Mouse (Mus musculus) neural tube, embryonic 13.5 days (tissue): ENCODE results near the gene Gm7073. TPM values are rescaled to one million over a fixed set of nuclear protein-coding genes. Genes with fewer than 3 reads are reported as not detected.

ENCODE experiments used
- ATAC-seq: fragments of 200-750 bp; cut with Nextera tagmentation; 2 replicates; pipeline ENCODE4 v1.8.0; 2017; ENCODE audit warnings: low read depth, mild to moderate bottlenecking, moderate TSS enrichment, moderate library complexity
- H3K27ac ChIP-seq: fragments of 300-500 bp; sonication (generic); replicated peaks from 2 replicates; pipeline ENCODE4 v1.5.1; 2015; ENCODE audit warnings: moderate library complexity, mild to moderate bottlenecking, inconsistent platforms
- H3K27me3 ChIP-seq: fragments of 300-500 bp; sonication (generic); 2 replicates; pipeline ENCODE4 v1.6.1; 2015; ENCODE audit warnings: mild to moderate bottlenecking, inconsistent platforms
- H3K36me3 ChIP-seq: fragments of 300-500 bp; sonication (generic); 2 replicates; pipeline ENCODE4 v1.6.1; 2015; ENCODE audit warnings: mild to moderate bottlenecking, inconsistent platforms
- H3K4me1 ChIP-seq: fragments of 300-500 bp; sonication (generic); replicated peaks from 2 replicates; pipeline ENCODE4 v1.6.1; 2015; ENCODE audit warnings: inconsistent platforms
- H3K4me2 ChIP-seq: fragments of 300-500 bp; sonication (generic); 2 replicates; pipeline ENCODE4 v1.6.1; 2015; ENCODE audit warnings: inconsistent platforms, mild to moderate bottlenecking, moderate library complexity
- H3K4me3 ChIP-seq: fragments of 300-500 bp; sonication (generic); 2 replicates; pipeline ENCODE4 v1.5.1; 2015; ENCODE audit warnings: mild to moderate bottlenecking, inconsistent platforms
- H3K9ac ChIP-seq: fragments of 300-500 bp; sonication (generic); 2 replicates; pipeline ENCODE4 v1.6.1; 2015; ENCODE audit warnings: moderate library complexity, mild to moderate bottlenecking, inconsistent platforms
- H3K9me3 ChIP-seq: fragments of 300-500 bp; sonication (generic); 2 replicates; pipeline ENCODE4 v1.6.1; 2016; ENCODE audit warnings: inconsistent platforms
- WGBS: fragments of 180-500 bp; shearing (Covaris S2); methylation state at CpG from one replicate; pipeline ENCODE4 v1.1.7; 2015; 5-methylcytosine and 5-hydroxymethylcytosine counted together
- polyA plus RNA-seq: library from polyadenylated mRNA; unstranded; fragments of >200 nt; fragmentation: Nextera tagmentation; extraction: Ambion mirVana; gene quantifications from 2 replicates; pipeline ENCODE4 v1.2.1, GENCODE M21; 2015

Gm7073 gene
- polyA plus RNA-seq = not detected in 2 replicates

- no peak for ATAC-seq
- Histone ChIP-seq H3K9me3 (no peaks in the 10 kb centered on the region), H3K9ac (no peak within 1 kb of the TSS), H3K27me3 (no peaks in the 10 kb centered on the region), H3K4me1 (0 out of 2 replicates have a peak, but pooled peaks cover 4% of the 10 kb centered on the region), H3K4me2 (no peak within 1 kb of the TSS), H3K36me3 (no peaks in the 10 kb centered on the region), H3K4me3 (no peak within 1 kb of the TSS), H3K27ac (no peak within 1 kb of the TSS)
Measured at GRCm38 (mm10) chrX:60539149-60539548, at the start of gene Gm7073. TSS of gene Gm7073 (minus strand) at chrX:60539249.

DNA sequence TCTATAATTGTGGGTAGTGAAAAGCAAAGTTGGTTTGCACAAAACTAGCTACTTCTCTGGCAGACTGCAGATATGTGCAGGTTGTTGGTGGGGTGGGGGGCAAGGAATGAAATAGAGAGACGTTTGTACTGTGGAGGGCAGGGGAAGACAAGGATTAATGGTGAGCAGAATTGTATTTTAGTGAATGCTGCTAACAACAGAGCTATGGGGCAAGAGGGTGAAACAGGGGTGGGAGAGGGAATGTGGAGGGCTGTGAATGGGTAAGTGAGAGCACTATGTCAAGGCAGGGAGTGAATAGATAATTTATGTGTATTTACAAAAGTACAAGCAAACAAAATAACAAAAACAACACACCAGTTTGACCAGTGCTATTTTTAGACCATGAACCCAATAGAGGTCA, 31.5 kb upstream of the Gm7073 start:
- H3K9ac ChIP-seq = no peak overlapping the region
- H3K4me1 ChIP-seq = no peaks in the 10 kb centered on the region
- ATAC-seq = no peak
- H3K4me3 ChIP-seq = no peak overlapping the region
- 17% methylated on average over 1 of the region's 1 CpGs for WGBS
- H3K36me3 ChIP-seq = no peaks in the 10 kb centered on the region
- H3K9me3 ChIP-seq = no peaks in the 10 kb centered on the region
- no peak overlapping the region for H3K27ac ChIP-seq
- H3K27me3 ChIP-seq = no peaks in the 10 kb centered on the region
- H3K4me2 ChIP-seq = no peak overlapping the region

GRCm38 (mm10) chrX:60569047-60569446, 30.0 kb upstream of the Gm7073 start:
- ATAC-seq = no peak
- no peaks in the 10 kb centered on the region for H3K4me1 ChIP-seq
- no peak overlapping the region for H3K4me3 ChIP-seq

DNA sequence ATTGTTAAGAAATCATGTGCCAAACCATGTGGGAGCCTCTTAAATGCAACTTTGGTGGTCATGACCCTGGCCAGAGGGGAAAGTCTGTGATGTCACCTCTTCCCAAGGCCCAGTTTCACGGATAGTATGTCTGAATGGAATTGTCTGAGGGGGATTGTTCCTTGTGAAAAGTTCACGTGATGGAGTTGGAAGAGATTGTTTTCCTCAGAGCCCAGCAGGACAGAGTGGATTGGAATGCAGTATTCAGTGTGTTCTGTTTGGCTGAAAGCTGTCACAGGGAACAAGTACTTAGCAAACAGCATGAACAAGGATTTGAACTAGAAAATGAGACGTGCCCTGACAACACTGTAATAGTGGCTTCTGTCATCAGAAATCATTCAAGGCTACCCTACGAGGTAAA, 16.2 kb upstream of the Gm7073 start:
- 35% methylated on average over 4 of the region's 4 CpGs for whole genome bisulfite sequencing
- Histone ChIP-seq H3K4me1 (no peaks in the 10 kb centered on the region), H3K4me2 (no peak overlapping the region), H3K27me3 (no peaks in the 10 kb centered on the region), H3K36me3 (no peaks in the 10 kb centered on the region), H3K9ac (no peak overlapping the region), H3K9me3 (no peaks in the 10 kb centered on the region), H3K27ac (no peak overlapping the region), H3K4me3 (no peak overlapping the region)
- no peak for ATAC-seq

More at GRCm38 (mm10) chrX:60569047-60569446, 30.0 kb upstream of the Gm7073 start:
- Histone ChIP-seq H3K4me2 (no peak overlapping the region), H3K36me3 (no peaks in the 10 kb centered on the region), H3K27ac (no peak overlapping the region), H3K9ac (no peak overlapping the region), H3K27me3 (no peaks in the 10 kb centered on the region), H3K9me3 (no peaks in the 10 kb centered on the region)

- WGBS = 13% methylated on average over 40 of the region's 113 CpGs
- peak; percentile 93 for ATAC-seq
Measured at GRCm38 (mm10) chrX:60547444-60548304, 8.6 kb upstream of the Gm7073 start.

DNA sequence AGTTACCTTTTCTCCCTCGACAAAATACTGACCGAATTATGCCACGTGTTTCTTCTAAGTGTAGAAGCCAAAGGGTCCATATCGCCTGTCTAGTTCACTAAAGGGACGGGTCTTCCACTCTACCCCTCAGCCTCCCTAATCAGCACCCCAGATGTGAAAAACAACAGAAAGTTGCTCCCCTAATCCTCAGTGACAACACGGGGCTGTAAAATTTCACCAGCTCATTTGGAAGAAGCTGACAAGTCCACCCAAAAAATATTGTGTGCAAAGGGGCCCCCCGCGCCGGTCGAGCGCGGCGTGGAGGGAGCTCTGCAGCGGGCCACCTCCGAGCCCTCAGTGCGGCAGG, 8.0 kb upstream of the Gm7073 start:
- Histone ChIP-seq H3K9ac (peak overlapping the region; percentile 74), H3K4me2 (peak overlapping the region; percentile 57), H3K27ac (peak overlapping the region; percentile 83), H3K4me1 (peaks cover 9% of the 10 kb centered on the region; the same call in 1 of the 2 replicates), H3K9me3 (no peaks in the 10 kb centered on the region), H3K27me3 (no peaks in the 10 kb centered on the region), H3K36me3 (no peaks in the 10 kb centered on the region), H3K4me3 (peak overlapping the region; percentile 53)
- WGBS = 17% methylated on average over 16 of the region's 16 CpGs
- 0 out of 2 replicates have a peak, but pooled peaks have one; percentile 10 for ATAC-seq

More at GRCm38 (mm10) chrX:60547444-60548304, 8.6 kb upstream of the Gm7073 start:
- H3K36me3 ChIP-seq = no peaks in the 10 kb centered on the region
- H3K4me1 ChIP-seq = peaks cover 9% of the 10 kb centered on the region; the same call in 1 of the 2 replicates
- no peaks in the 10 kb centered on the region for H3K27me3 ChIP-seq
- peak overlapping the region; percentile 83 for H3K27ac ChIP-seq
- H3K4me3 ChIP-seq = peak overlapping the region; percentile 53
- H3K9me3 ChIP-seq = no peaks in the 10 kb centered on the region
- peak overlapping the region; percentile 57 for H3K4me2 ChIP-seq
- peak overlapping the region; percentile 74 for H3K9ac ChIP-seq

GRCm38 (mm10) chrX:60545906-60546305, 6.9 kb upstream of the Gm7073 start:
- ATAC-seq = no peak
- Histone ChIP-seq H3K4me2 (no peak overlapping the region), H3K9me3 (no peaks in the 10 kb centered on the region), H3K27me3 (no peaks in the 10 kb centered on the region), H3K9ac (no peak overlapping the region), H3K36me3 (no peaks in the 10 kb centered on the region), H3K4me3 (no peak overlapping the region), H3K4me1 (peaks cover 9% of the 10 kb centered on the region; the same call in 1 of the 2 replicates), H3K27ac (no peak overlapping the region)
- 35% methylated on average over 3 of the region's 3 CpGs for WGBS

- ATAC-seq = no peak
- Histone ChIP-seq H3K27me3 (no peaks in the 10 kb centered on the region), H3K9me3 (no peaks in the 10 kb centered on the region), H3K9ac (no peak overlapping the region), H3K4me1 (peaks cover 9% of the 10 kb centered on the region; the same call in 1 of the 2 replicates), H3K36me3 (no peaks in the 10 kb centered on the region), H3K27ac (no peak overlapping the region), H3K4me2 (no peak overlapping the region), H3K4me3 (no peak overlapping the region)
- WGBS = 21% methylated on average over 1 of the region's 1 CpGs
Measured at GRCm38 (mm10) chrX:60545444-60545843, 6.4 kb upstream of the Gm7073 start.

DNA sequence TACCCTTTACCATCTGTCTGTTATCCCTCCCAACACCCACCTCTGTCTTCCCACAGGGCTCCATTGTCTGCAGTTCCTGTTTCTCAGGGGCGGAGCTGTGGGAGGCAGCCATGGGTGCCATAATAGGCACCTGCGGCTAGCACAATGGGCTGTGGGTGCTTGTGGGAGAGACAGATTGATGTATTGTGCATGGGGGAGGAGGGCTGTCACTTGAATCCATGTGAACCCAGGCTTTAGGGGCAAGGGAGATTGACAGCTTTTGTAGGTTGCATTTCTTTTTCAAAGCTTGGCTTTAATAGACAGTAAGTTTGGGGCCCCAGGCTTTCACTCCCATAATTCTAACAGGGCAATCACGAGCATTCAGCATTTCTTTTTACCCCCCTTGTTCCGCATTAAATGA, 5.0 kb upstream of the Gm7073 start:
- Histone ChIP-seq H3K36me3 (no peaks in the 10 kb centered on the region), H3K9ac (no peak overlapping the region), H3K27me3 (no peaks in the 10 kb centered on the region), H3K4me1 (peaks cover 9% of the 10 kb centered on the region; the same call in 1 of the 2 replicates), H3K4me3 (no peak overlapping the region), H3K9me3 (no peaks in the 10 kb centered on the region), H3K4me2 (no peak overlapping the region), H3K27ac (no peak overlapping the region)
- no peak for ATAC-seq
- 27% methylated on average over 4 of the region's 4 CpGs for WGBS

GRCm38 (mm10) chrX:60542901-60543300, 3.9 kb upstream of the Gm7073 start:
- ATAC-seq = no peak
- H3K27ac ChIP-seq = no peak overlapping the region

GRCm38 (mm10) chrX:60503995-60504394, 35.1 kb downstream of the Gm7073 start:
- no peak overlapping the region for H3K9ac ChIP-seq
- H3K9me3 ChIP-seq = no peaks in the 10 kb centered on the region
- no peaks in the 10 kb centered on the region for H3K4me1 ChIP-seq
- no peaks in the 10 kb centered on the region for H3K36me3 ChIP-seq
- H3K27ac ChIP-seq = no peak overlapping the region
- no peak for ATAC-seq
- H3K4me3 ChIP-seq = no peak overlapping the region
- H3K27me3 ChIP-seq = no peaks in the 10 kb centered on the region
- H3K4me2 ChIP-seq = no peak overlapping the region

More at GRCm38 (mm10) chrX:60542901-60543300, 3.9 kb upstream of the Gm7073 start:
- Histone ChIP-seq H3K9ac (no peak overlapping the region), H3K4me2 (no peak overlapping the region), H3K36me3 (no peaks in the 10 kb centered on the region), H3K27me3 (no peaks in the 10 kb centered on the region), H3K4me1 (0 out of 2 replicates have a peak, but pooled peaks cover 5% of the 10 kb centered on the region), H3K4me3 (no peak overlapping the region), H3K9me3 (no peaks in the 10 kb centered on the region)
- WGBS = 26% methylated on average over 1 of the region's 1 CpGs

- H3K9ac ChIP-seq = no peak overlapping the region
- H3K9me3 ChIP-seq = no peaks in the 10 kb centered on the region
- H3K27me3 ChIP-seq = no peaks in the 10 kb centered on the region
- no peak overlapping the region for H3K4me3 ChIP-seq
- H3K36me3 ChIP-seq = no peaks in the 10 kb centered on the region
- ATAC-seq = no peak
- no peak overlapping the region for H3K27ac ChIP-seq
- no peak overlapping the region for H3K4me2 ChIP-seq
- 30% methylated on average over 1 of the region's 1 CpGs for WGBS
- H3K4me1 ChIP-seq = no peaks in the 10 kb centered on the region
Measured at GRCm38 (mm10) chrX:60497750-60498149, 41.3 kb downstream of the Gm7073 start.

- no peaks in the 10 kb centered on the region for H3K27me3 ChIP-seq
- no peak for ATAC-seq
- H3K9me3 ChIP-seq = no peaks in the 10 kb centered on the region
- H3K36me3 ChIP-seq = no peaks in the 10 kb centered on the region
- H3K27ac ChIP-seq = no peak overlapping the region
- no peak overlapping the region for H3K4me2 ChIP-seq
- no peak overlapping the region for H3K4me3 ChIP-seq
- H3K4me1 ChIP-seq = no peaks in the 10 kb centered on the region
- no peak overlapping the region for H3K9ac ChIP-seq
Measured at GRCm38 (mm10) chrX:60495308-60495707, 43.7 kb downstream of the Gm7073 start.
